Mouse (Mus musculus) hindbrain, embryonic 16.5 days (tissue): ENCODE results near the gene Dmd. TPM values are rescaled to one million over a fixed set of nuclear protein-coding genes. Genes with fewer than 3 reads are reported as not detected.

Experiments
- ATAC-seq: fragments of 200-750 bp; cut with Nextera tagmentation; 2 replicates; pipeline ENCODE4 v1.8.0; 2017; ENCODE audit warnings: moderate TSS enrichment, moderate library complexity
- H3K27ac ChIP-seq: fragments of 300-500 bp; sonication (generic); 2 replicates; pipeline ENCODE4 v1.5.1; 2014; ENCODE audit warnings: low read depth, mild to moderate bottlenecking, control low read depth, low read length, moderate library complexity
- H3K27me3 ChIP-seq: fragments of 300-500 bp; sonication (generic); replicated peaks from 2 replicates; pipeline ENCODE4 v1.6.1; 2014; ENCODE audit warnings: low read length; ENCODE audit not compliant: control insufficient read depth, insufficient read depth
- H3K36me3 ChIP-seq: fragments of 300-500 bp; sonication (generic); 2 replicates; pipeline ENCODE4 v1.6.1; 2014; ENCODE audit warnings: mild to moderate bottlenecking, low read length, moderate library complexity, mixed read lengths; ENCODE audit not compliant: control insufficient read depth, insufficient read depth
- H3K4me1 ChIP-seq: fragments of 300-500 bp; sonication (generic); 2 replicates; pipeline ENCODE4 v1.6.1; 2014; ENCODE audit warnings: low read depth, low read length; ENCODE audit not compliant: control insufficient read depth, insufficient read depth
- H3K4me2 ChIP-seq: fragments of 300-500 bp; sonication (generic); 2 replicates; pipeline ENCODE4 v1.6.1; 2014; ENCODE audit warnings: mild to moderate bottlenecking, low read length, control low read depth, moderate library complexity
- H3K4me3 ChIP-seq: fragments of 300-500 bp; sonication (generic); 2 replicates; pipeline ENCODE4 v1.5.1; 2014; ENCODE audit warnings: mild to moderate bottlenecking, low read length, control low read depth, moderate library complexity
- H3K9ac ChIP-seq: fragments of 300-500 bp; sonication (generic); 2 replicates; pipeline ENCODE4 v1.6.1; 2014; ENCODE audit warnings: low read depth, mild to moderate bottlenecking, control low read depth, low read length, moderate library complexity
- H3K9me3 ChIP-seq: fragments of 300-500 bp; sonication (generic); 2 replicates; pipeline ENCODE4 v1.6.1; 2014; ENCODE audit warnings: mild to moderate bottlenecking, low read length, moderate library complexity; ENCODE audit not compliant: control insufficient read depth
- WGBS: fragments of 180-500 bp; shearing (Covaris S2); extraction: QIAGEN DNeasy Blood & Tissue Kit; methylation state at CpG from one replicate; pipeline ENCODE4 v1.1.7; 2014; 5-methylcytosine and 5-hydroxymethylcytosine counted together
- polyA plus RNA-seq: library from polyadenylated mRNA; unstranded; fragments of >200 nt; fragmentation: Nextera tagmentation; extraction: Ambion mirVana; gene quantifications from 2 replicates; pipeline ENCODE4 v1.2.1, GENCODE M21; 2015

The Dmd gene
- polyA plus RNA-seq, 1 experiment from 2014 or later = 28.6 TPM

GRCm38 (mm10) chrX:84165872-84166271 is 1217.2 kb downstream of the Dmd start:
- H3K9ac ChIP-seq = no peak overlapping the region
- no peak for ATAC-seq
- 84% methylated on average over 2 of the region's 2 CpGs for WGBS
- no peak overlapping the region for H3K4me2 ChIP-seq
- no peaks in the 10 kb centered on the region for H3K9me3 ChIP-seq
- H3K27me3 ChIP-seq = no peaks in the 10 kb centered on the region
- no peak overlapping the region for H3K27ac ChIP-seq
- H3K36me3 ChIP-seq = no peaks in the 10 kb centered on the region
- H3K4me1 ChIP-seq = no peaks in the 10 kb centered on the region
- H3K4me3 ChIP-seq = no peak overlapping the region

GRCm38 (mm10) chrX:84241297-84241859 is 1292.7 kb downstream of the Dmd start:
- no peak overlapping the region for H3K27ac ChIP-seq
- H3K4me2 ChIP-seq = no peak overlapping the region
- no peak overlapping the region for H3K4me3 ChIP-seq
- no peak overlapping the region for H3K9ac ChIP-seq
- H3K4me1 ChIP-seq = no peaks in the 10 kb centered on the region
- no peak for ATAC-seq
- no peaks in the 10 kb centered on the region for H3K36me3 ChIP-seq
- no peaks in the 10 kb centered on the region for H3K27me3 ChIP-seq
- 53% methylated on average over 2 of the region's 2 CpGs for WGBS
- H3K9me3 ChIP-seq = no peaks in the 10 kb centered on the region

- no peak overlapping the region for H3K4me3 ChIP-seq
- no peak overlapping the region for H3K9ac ChIP-seq
- H3K36me3 ChIP-seq = no peaks in the 10 kb centered on the region
- H3K4me2 ChIP-seq = no peak overlapping the region
- H3K4me1 ChIP-seq = no peaks in the 10 kb centered on the region
- no peak for ATAC-seq
- H3K9me3 ChIP-seq = no peaks in the 10 kb centered on the region
- no peaks in the 10 kb centered on the region for H3K27me3 ChIP-seq
- H3K27ac ChIP-seq = no peak overlapping the region
Observed at GRCm38 (mm10) chrX:84330593-84330992, 1381.9 kb downstream of the Dmd start.

- Histone ChIP-seq H3K36me3 (no peaks in the 10 kb centered on the region), H3K27ac (no peak overlapping the region), H3K4me1 (no peaks in the 10 kb centered on the region), H3K9me3 (no peaks in the 10 kb centered on the region), H3K4me3 (no peak overlapping the region), H3K4me2 (no peak overlapping the region), H3K27me3 (no peaks in the 10 kb centered on the region), H3K9ac (no peak overlapping the region)
- no peak for ATAC-seq
- 89% methylated on average over 1 of the region's 1 CpGs for WGBS
Observed at GRCm38 (mm10) chrX:84332177-84332576, 1383.5 kb downstream of the Dmd start.

GRCm38 (mm10) chrX:84364981-84365380 is 1416.3 kb downstream of the Dmd start:
- H3K9me3 ChIP-seq = no peaks in the 10 kb centered on the region
- H3K4me2 ChIP-seq = no peak overlapping the region
- H3K27me3 ChIP-seq = no peaks in the 10 kb centered on the region
- no peaks in the 10 kb centered on the region for H3K4me1 ChIP-seq
- H3K27ac ChIP-seq = no peak overlapping the region
- no peak overlapping the region for H3K9ac ChIP-seq
- no peak overlapping the region for H3K4me3 ChIP-seq
- ATAC-seq = no peak
- no peaks in the 10 kb centered on the region for H3K36me3 ChIP-seq

GRCm38 (mm10) chrX:84435608-84436007 is 1486.9 kb downstream of the Dmd start:
- Histone ChIP-seq H3K9me3 (no peaks in the 10 kb centered on the region), H3K27me3 (no peaks in the 10 kb centered on the region), H3K4me3 (no peak overlapping the region), H3K27ac (no peak overlapping the region), H3K9ac (no peak overlapping the region), H3K4me1 (no peaks in the 10 kb centered on the region), H3K36me3 (no peaks in the 10 kb centered on the region), H3K4me2 (no peak overlapping the region)
- ATAC-seq = no peak
- 76% methylated on average over 4 of the region's 4 CpGs for WGBS

- no peak overlapping the region for H3K9ac ChIP-seq
- no peaks in the 10 kb centered on the region for H3K36me3 ChIP-seq
- no peak overlapping the region for H3K4me2 ChIP-seq
- no peaks in the 10 kb centered on the region for H3K9me3 ChIP-seq
- H3K4me1 ChIP-seq = no peaks in the 10 kb centered on the region
- H3K27me3 ChIP-seq = no peaks in the 10 kb centered on the region
- ATAC-seq = no peak
- H3K4me3 ChIP-seq = no peak overlapping the region
- no peak overlapping the region for H3K27ac ChIP-seq
- 37% methylated on average over 4 of the region's 4 CpGs for WGBS
Observed at GRCm38 (mm10) chrX:84436556-84436955, 1487.9 kb downstream of the Dmd start.

GRCm38 (mm10) chrX:84442996-84443395 is 1494.3 kb downstream of the Dmd start:
- no peak overlapping the region for H3K4me2 ChIP-seq
- no peak overlapping the region for H3K4me3 ChIP-seq
- no peaks in the 10 kb centered on the region for H3K27me3 ChIP-seq
- H3K9ac ChIP-seq = no peak overlapping the region
- H3K27ac ChIP-seq = no peak overlapping the region
- no peaks in the 10 kb centered on the region for H3K4me1 ChIP-seq
- 32% methylated on average over 3 of the region's 3 CpGs for WGBS
- no peak for ATAC-seq
- H3K36me3 ChIP-seq = no peaks in the 10 kb centered on the region
- H3K9me3 ChIP-seq = no peaks in the 10 kb centered on the region

GRCm38 (mm10) chrX:84443985-84444384 is 1495.3 kb downstream of the Dmd start:
- ATAC-seq = no peak
- Histone ChIP-seq H3K9ac (no peak overlapping the region), H3K27me3 (no peaks in the 10 kb centered on the region), H3K4me1 (no peaks in the 10 kb centered on the region), H3K4me2 (no peak overlapping the region), H3K9me3 (no peaks in the 10 kb centered on the region), H3K27ac (no peak overlapping the region), H3K36me3 (no peaks in the 10 kb centered on the region), H3K4me3 (no peak overlapping the region)
- 43% methylated on average over 3 of the region's 3 CpGs for WGBS

- Histone ChIP-seq H3K27me3 (no peaks in the 10 kb centered on the region), H3K4me3 (no peak overlapping the region), H3K9me3 (no peaks in the 10 kb centered on the region), H3K9ac (no peak overlapping the region), H3K4me1 (no peaks in the 10 kb centered on the region), H3K36me3 (no peaks in the 10 kb centered on the region), H3K27ac (no peak overlapping the region), H3K4me2 (no peak overlapping the region)
- ATAC-seq = no peak
Observed at GRCm38 (mm10) chrX:84444638-84445037, 1496.0 kb downstream of the Dmd start.
